Mouse (Mus musculus): Measurements from ENCODE around the gene Gpatch8.
A peak's percentile ranks its signal among the peaks of the same experiment; 100 is the strongest.

DNA sequence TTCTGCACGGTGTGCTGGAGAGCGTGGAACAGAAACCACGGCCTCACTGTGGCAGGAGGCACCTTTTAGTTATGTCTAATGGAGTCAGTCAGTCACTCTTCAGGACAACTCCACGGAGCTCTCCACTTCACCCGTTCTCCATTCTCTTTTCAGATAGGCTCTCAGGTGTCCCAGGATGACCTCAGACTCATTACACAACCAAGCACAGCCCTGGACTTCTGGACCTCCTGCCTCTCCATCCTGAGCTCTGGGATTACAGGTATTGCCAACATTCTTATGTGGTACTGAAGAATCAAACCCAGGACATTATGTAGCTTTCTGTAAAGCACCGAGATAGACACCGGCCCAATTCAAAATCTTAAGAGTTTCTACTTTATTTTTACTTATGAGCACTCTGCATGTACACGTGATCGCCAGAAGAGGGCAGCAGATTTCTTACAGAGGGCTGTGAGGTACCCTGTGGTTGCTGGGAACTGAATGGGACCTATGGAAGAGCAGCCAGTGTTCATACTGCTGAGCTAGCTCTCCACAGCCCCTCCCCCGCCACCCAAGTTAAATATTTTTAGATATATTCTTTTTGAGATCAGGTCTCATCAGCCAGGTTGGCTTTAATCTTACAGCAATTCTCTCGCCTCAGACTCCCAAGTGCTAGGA, 69.3 kb downstream of the Gpatch8 start:
- no peak for TF ChIP-seq POLR2A (IDR thresholded peaks at IDR 0.05; ENCODE audit: insufficient read depth, low read length)
- TF ChIP-seq CTCF (IDR thresholded peaks at IDR 0.05; ENCODE audit: low read depth, low read length), result peak; percentile 50
